Mouse (Mus musculus) ES-Bruce4 (cell line): Measurements from ENCODE around the gene Nkg7. TPM values are rescaled to one million over a fixed set of nuclear protein-coding genes. Genes with fewer than 3 reads are reported as not detected.

Experiments
- H3K27ac ChIP-seq: 2 replicates; pipeline ENCODE4 v1.5.1; 2012; ENCODE audit warnings: low read length, inconsistent platforms; ENCODE audit not compliant: insufficient read depth
- H3K27me3 ChIP-seq: 2 replicates; pipeline ENCODE4 v1.6.1; 2012; ENCODE audit warnings: mild to moderate bottlenecking, low read length, inconsistent platforms; ENCODE audit not compliant: control insufficient read depth, poor library complexity, insufficient read depth, severe bottlenecking
- H3K36me3 ChIP-seq: 2 replicates; pipeline ENCODE4 v1.6.1; 2012; ENCODE audit warnings: inconsistent platforms, mild to moderate bottlenecking, low read length, moderate library complexity; ENCODE audit not compliant: control insufficient read depth, poor library complexity, insufficient read depth, severe bottlenecking
- H3K4me1 ChIP-seq: one replicate; pipeline ENCODE4 v1.8.1; 2011; ENCODE audit warnings: low read length; ENCODE audit not compliant: control insufficient read depth, insufficient read depth
- H3K4me3 ChIP-seq: 2 replicates; pipeline ENCODE4 v1.5.1; 2011; ENCODE audit warnings: low read depth, mild to moderate bottlenecking, low read length
- H3K9ac ChIP-seq: 2 replicates; pipeline ENCODE4 v1.6.1; 2012; ENCODE audit warnings: low read depth, mild to moderate bottlenecking, inconsistent platforms; ENCODE audit not compliant: poor library complexity, severe bottlenecking
- H3K9me3 ChIP-seq: replicated peaks from 2 replicates; pipeline ENCODE4 v1.6.1; 2012; ENCODE audit warnings: mild to moderate bottlenecking, low read length, inconsistent platforms; ENCODE audit not compliant: control insufficient read depth, poor library complexity, insufficient read depth, severe bottlenecking
- CTCF ChIP-seq: IDR thresholded peaks from one replicate; pipeline ENCODE4 v1.8.1; 2011; ENCODE audit warnings: low read depth, low read length
- EP300 ChIP-seq: IDR thresholded peaks from 2 replicates; pipeline ENCODE4 v1.6.1; 2011; ENCODE audit warnings: low read depth, low read length; ENCODE audit not compliant: insufficient read depth
- POLR2A ChIP-seq: IDR thresholded peaks from one replicate; pipeline ENCODE4 v1.8.1; 2011; ENCODE audit warnings: low read length; ENCODE audit not compliant: insufficient read depth
- polyA plus RNA-seq: library from polyadenylated mRNA; stranded (reverse); fragments of >200 nt; gene quantifications from 2 replicates; pipeline ENCODE4 v1.2.4, GENCODE M21; 2011; ENCODE audit warnings: low read depth; ENCODE audit not compliant: missing spikeins, insufficient read depth, insufficient read length

Nkg7 gene
- polyA plus RNA-seq, 1 experiment, result not detected

DNA sequence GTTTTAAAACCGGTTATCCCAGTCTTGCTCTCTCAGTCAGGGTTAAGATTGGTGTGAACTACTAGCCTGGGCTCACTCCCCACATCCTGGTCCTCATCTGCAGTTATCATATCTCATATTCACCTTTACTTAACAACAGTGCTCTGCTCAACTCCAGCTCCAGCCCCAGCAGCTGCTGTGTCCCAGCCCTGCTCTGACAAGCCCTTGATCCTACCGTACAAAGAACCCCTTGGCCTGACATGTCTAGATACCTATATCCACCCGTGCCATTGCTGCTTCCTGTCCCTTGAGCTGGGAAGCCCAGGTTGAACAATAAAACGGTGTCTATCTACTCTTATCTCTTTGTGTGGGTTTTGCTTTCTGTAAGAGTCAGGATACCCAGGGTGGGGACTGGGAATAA, 7.4 kb upstream of the Nkg7 start:
- no peak overlapping the region for H3K4me3 ChIP-seq
- no peaks in the 10 kb centered on the region for H3K27me3 ChIP-seq
- no peaks in the 10 kb centered on the region for H3K36me3 ChIP-seq
- no peaks in the 10 kb centered on the region for H3K4me1 ChIP-seq
- no peak overlapping the region for H3K27ac ChIP-seq
- no peak overlapping the region for H3K9ac ChIP-seq
- no peaks in the 10 kb centered on the region for H3K9me3 ChIP-seq
- TF ChIP-seq EP300 (no peak), CTCF (no peak), POLR2A (no peak)

DNA sequence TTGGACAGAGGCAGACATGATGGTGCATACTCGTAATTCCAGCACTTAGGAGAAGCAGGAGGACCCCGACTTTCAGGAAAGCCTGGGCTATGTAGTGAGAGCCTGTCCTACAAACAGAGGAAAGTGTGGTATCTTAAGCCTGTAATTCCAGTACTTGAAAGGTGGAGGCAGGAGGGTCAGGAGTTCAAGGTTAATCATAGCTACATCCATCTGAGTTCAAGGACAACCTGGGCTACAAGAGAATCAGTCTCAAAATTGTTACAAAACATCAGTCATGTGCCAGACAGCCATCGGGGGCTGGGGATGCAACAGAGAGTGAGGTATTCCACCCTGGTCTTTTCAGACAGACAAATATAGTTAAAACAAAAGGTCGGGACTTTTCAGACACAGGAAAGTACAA, 4.0 kb upstream of the Nkg7 start:
- Histone ChIP-seq H3K9ac (no peak overlapping the region), H3K27me3 (no peaks in the 10 kb centered on the region), H3K9me3 (no peaks in the 10 kb centered on the region), H3K4me3 (no peak overlapping the region), H3K27ac (no peak overlapping the region), H3K4me1 (no peaks in the 10 kb centered on the region), H3K36me3 (no peaks in the 10 kb centered on the region)
- TF ChIP-seq POLR2A, result no peak
- TF ChIP-seq CTCF, result no peak
- TF ChIP-seq EP300, result no peak

- H3K9ac ChIP-seq, result no peak overlapping the region
- no peaks in the 10 kb centered on the region for H3K27me3 ChIP-seq
- H3K4me3 ChIP-seq, result no peak overlapping the region
- no peaks in the 10 kb centered on the region for H3K36me3 ChIP-seq
- no peak for TF ChIP-seq EP300
- TF ChIP-seq POLR2A, result no peak
- TF ChIP-seq CTCF, result no peak
- H3K9me3 ChIP-seq, result no peaks in the 10 kb centered on the region
- no peak overlapping the region for H3K27ac ChIP-seq
- no peaks in the 10 kb centered on the region for H3K4me1 ChIP-seq
These were observed 2.2 kb upstream of the Nkg7 start for GRCm38 (mm10) chr7:43434676-43435075.

DNA sequence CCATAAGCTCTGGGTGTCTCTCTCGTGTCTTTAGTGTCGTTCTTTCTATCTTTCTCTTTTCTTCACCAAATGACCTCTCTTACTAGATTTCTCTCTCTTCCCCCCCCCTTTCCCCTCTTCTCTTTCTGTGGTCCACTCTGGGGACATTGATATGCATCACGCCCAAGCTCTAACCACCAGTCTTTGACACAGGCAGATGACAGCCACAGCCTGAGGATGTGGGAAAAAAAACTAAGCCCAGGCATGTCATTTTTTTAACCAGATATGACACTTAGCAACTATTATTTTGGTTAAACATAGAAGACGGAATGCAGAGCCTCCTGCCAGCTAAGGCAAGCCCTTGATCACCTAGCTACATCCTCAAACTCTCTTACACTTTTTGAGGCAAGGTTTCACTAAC, 1.7 kb downstream of the Nkg7 start:
- H3K27ac ChIP-seq, result no peak overlapping the region
- H3K4me1 ChIP-seq, result peaks cover 4% of the 10 kb centered on the region
- no peaks in the 10 kb centered on the region for H3K36me3 ChIP-seq
- no peaks in the 10 kb centered on the region for H3K9me3 ChIP-seq
- H3K4me3 ChIP-seq, result no peak overlapping the region
- H3K9ac ChIP-seq, result no peak overlapping the region
- TF ChIP-seq POLR2A, result no peak
- TF ChIP-seq EP300, result no peak
- no peak for TF ChIP-seq CTCF
- H3K27me3 ChIP-seq, result no peaks in the 10 kb centered on the region

GRCm38 (mm10) chr7:43440482-43440881, 3.6 kb downstream of the Nkg7 start, which contains the start of gene Cldnd2:
Gene Cldnd2, plus strand, starts transcription at chr7:43440782.
- Histone ChIP-seq H3K4me1 (peaks cover 4% of the 10 kb centered on the region), H3K27me3 (no peaks in the 10 kb centered on the region), H3K9ac (no peak within 1 kb of the TSS), H3K4me3 (no peak within 1 kb of the TSS), H3K27ac (no peak within 1 kb of the TSS), H3K36me3 (no peaks in the 10 kb centered on the region), H3K9me3 (no peaks in the 10 kb centered on the region)
- TF ChIP-seq EP300, result no peak
- no peak for TF ChIP-seq POLR2A
- no peak for TF ChIP-seq CTCF

- Histone ChIP-seq H3K27me3 (no peaks in the 10 kb centered on the region), H3K9me3 (no peaks in the 10 kb centered on the region), H3K4me1 (peaks cover 4% of the 10 kb centered on the region), H3K36me3 (no peaks in the 10 kb centered on the region), H3K4me3 (no peak overlapping the region), H3K9ac (no peak overlapping the region), H3K27ac (no peak overlapping the region)
- TF ChIP-seq EP300 (no peak), POLR2A (no peak), CTCF (no peak)
These were observed 4.2 kb downstream of the Nkg7 start for GRCm38 (mm10) chr7:43441071-43441470.
